Mouse (Mus musculus): ENCODE measurements at regions not wholly inside any gene's neighbourhood (a gene's known extent, or its start where the extent isn't known, plus 50 kb on each side); places are given as distances from the start of the nearest gene placed in this dataset.

DNA sequence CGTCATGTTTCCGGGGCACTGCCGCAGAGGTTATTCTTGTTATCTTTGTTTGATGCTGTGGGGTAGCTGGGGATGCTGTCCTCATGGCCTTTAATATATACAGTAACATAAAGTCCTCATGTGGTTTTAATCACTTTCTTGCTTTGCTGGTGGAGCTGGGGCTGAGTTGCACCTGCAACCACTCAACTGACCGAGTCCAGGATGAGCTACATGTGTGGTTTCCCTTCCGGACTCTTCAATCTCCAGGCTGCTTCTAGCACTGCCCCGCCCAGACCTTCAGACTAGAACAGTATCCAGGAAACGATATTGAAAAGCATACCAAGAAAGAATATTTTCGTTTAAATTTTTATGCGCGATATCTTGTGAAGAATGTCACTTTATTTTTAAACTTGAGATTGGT is 129.1 kb upstream of the Thumpd2 start:
- Histone ChIP-seq H3K4me3 (replicated peaks; ENCODE audit: extremely low read depth, low read depth, low read length) (no peak overlapping the region), H3K4me1 (ENCODE audit: control insufficient read depth, insufficient read depth, low read length) (no peaks in the 10 kb centered on the region)
- WGBS: 78% methylated on average over 10 of the region's 10 CpGs
- DNase-seq: no peak
- TF ChIP-seq POLR2A (IDR thresholded peaks at IDR 0.05; ENCODE audit: borderline replicate concordance, extremely low read depth, low read depth, low read length): no peak
- no peak for TF ChIP-seq CTCF (IDR thresholded peaks at IDR 0.05; ENCODE audit: insufficient read depth, low read length)

DNA sequence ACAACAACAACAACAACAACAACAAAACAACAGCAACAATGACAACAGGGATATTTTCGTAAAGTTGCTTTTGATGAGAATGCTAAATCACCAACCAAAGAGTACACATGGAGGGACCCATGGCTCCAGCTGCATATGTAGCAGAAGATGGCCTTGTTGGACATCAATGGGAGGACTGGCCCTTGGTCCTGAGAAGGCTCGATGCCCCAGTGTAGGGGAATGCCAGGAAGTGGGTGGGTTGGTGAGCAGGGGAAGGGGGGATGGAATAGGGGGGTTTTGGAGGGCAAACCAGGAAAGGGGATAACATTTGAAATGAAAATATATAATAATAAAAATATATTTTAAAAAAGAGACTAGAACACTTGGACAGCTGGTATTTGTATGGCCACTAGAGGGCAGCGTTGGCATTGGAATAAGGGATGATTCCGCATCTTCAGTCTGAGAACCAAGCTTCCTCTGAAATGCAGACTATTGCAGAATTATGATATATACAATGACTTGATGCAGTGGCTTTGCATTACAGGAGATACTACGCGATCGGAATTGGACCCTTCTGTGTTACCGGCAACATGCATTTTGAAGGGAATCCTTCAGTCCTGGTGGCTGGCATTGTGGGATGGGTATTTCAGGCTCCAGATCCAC is 128.5 kb upstream of the Thumpd2 start:
- TF ChIP-seq POLR2A (IDR thresholded peaks at IDR 0.05; ENCODE audit: borderline replicate concordance, extremely low read depth, low read depth, low read length) (no peak), CTCF (IDR thresholded peaks at IDR 0.05; ENCODE audit: insufficient read depth, low read length) (peak; percentile 30; the same call in 1 of the 2 replicates)
- Histone ChIP-seq H3K4me1 (ENCODE audit: control insufficient read depth, insufficient read depth, low read length) (no peaks in the 10 kb centered on the region), H3K4me3 (replicated peaks; ENCODE audit: extremely low read depth, low read depth, low read length) (no peak overlapping the region)
- DNase-seq: peak; percentile 47
- 39% methylated on average over 8 of the region's 8 CpGs for WGBS

DNA sequence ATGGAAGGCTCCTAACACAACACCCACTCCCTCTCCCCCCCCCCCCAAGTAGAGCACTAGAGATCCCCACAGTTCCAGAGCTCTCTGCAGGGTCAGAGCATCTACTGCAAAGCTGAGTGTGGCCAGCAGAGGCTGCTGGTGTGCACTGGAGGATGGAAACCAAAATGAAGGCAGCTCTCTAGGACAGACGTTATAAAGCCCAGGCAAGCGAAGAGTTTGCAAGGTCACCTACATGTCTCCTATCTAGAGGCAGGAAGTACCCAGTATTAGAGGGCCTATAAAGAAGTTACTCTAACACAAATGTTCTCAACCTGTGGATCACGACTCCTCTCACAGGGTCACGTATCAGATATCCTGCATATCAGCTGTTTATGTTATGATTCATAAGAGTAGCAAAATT is 125.1 kb upstream of the Thumpd2 start:
- peak; percentile 5 for DNase-seq
- Histone ChIP-seq H3K4me3 (replicated peaks; ENCODE audit: extremely low read depth, low read depth, low read length) (no peak overlapping the region), H3K4me1 (ENCODE audit: control insufficient read depth, insufficient read depth, low read length) (no peaks in the 10 kb centered on the region)
- TF ChIP-seq POLR2A (IDR thresholded peaks at IDR 0.05; ENCODE audit: borderline replicate concordance, extremely low read depth, low read depth, low read length) (no peak), CTCF (IDR thresholded peaks at IDR 0.05; ENCODE audit: insufficient read depth, low read length) (peak; percentile 77)
- WGBS: 38% methylated on average over 4 of the region's 4 CpGs

DNA sequence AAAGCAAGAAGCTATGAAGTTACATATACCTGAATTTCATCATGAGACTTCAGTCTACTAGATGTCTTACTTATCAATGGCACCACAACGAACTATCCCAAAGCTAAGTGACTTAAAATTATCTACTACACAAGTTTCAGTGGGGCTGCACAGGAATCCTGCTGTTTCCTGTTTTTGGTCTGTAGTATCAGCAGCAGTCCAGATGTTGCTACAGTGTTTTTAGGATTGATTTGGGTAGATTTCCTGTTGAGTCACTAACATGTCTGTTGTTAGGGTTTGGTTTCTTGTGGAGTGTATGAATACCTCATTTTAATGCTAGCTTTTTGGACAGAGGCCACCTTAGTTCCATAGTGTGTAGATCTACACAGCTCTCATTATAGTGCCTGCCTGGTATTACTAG is 120.8 kb upstream of the Thumpd2 start:
- TF ChIP-seq CTCF (IDR thresholded peaks at IDR 0.05; ENCODE audit: insufficient read depth, low read length) (no peak), POLR2A (IDR thresholded peaks at IDR 0.05; ENCODE audit: borderline replicate concordance, extremely low read depth, low read depth, low read length) (no peak)
- no peaks in the 10 kb centered on the region for H3K4me1 ChIP-seq (ENCODE audit: control insufficient read depth, insufficient read depth, low read length)
- DNase-seq: no peak
- H3K4me3 ChIP-seq (replicated peaks; ENCODE audit: extremely low read depth, low read depth, low read length): no peak overlapping the region
- 49% methylated on average over 1 of the region's 1 CpGs for WGBS

DNA sequence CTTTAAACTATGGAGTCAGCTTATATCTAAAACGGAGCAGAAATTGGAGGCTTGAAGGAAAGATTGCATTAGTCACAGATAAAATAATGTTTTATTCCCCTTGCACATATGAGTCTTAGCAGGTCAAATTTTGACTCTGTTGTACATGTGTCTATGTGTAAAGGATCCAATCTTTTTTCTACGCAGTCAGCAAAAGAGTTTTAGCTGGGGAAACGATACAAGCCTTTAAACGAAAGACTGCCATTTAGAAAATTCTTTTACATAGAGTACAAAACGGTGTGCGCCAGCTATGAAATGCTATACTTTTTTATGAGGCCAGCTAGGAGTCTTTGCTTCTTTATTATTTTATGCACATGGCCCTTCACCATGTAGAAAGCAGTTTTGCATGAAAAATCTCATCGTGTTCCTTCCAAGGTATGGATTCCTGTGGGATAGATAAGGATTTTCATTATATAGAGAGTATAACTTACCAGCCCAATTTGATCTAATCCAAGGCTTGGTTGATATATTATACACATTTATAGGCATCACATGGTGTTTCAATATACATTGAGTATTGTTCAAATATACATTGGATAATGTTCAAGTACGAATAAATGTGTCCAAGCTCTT is 116.0 kb upstream of the Thumpd2 start:
- H3K4me3 ChIP-seq (replicated peaks; ENCODE audit: extremely low read depth, low read depth, low read length): no peak overlapping the region
- no peak for DNase-seq
- no peaks in the 10 kb centered on the region for H3K4me1 ChIP-seq (ENCODE audit: control insufficient read depth, insufficient read depth, low read length)
- 90% methylated on average over 8 of the region's 8 CpGs for WGBS
- TF ChIP-seq CTCF (IDR thresholded peaks at IDR 0.05; ENCODE audit: insufficient read depth, low read length) (no peak), POLR2A (IDR thresholded peaks at IDR 0.05; ENCODE audit: borderline replicate concordance, extremely low read depth, low read depth, low read length) (no peak)

DNA sequence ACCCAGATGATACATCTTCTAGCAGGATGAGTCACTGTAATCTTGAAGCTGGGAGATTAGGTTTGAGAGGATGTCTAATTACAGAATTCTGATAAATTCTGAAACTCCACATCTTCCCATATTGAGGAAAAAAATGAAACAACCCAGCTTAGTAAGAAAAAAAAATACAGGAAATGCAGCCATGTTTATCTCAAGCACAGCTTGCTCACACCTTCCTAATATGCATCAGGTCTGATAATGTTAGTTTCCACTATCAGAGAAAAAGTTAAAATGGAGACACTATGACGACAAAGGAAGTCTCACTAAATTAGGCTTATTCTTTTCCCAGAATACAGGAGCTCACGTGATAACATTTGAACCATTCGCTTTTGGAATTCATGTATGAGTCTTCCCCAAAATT is 111.4 kb upstream of the Thumpd2 start:
- DNase-seq: no peak
- no peak for TF ChIP-seq CTCF (IDR thresholded peaks at IDR 0.05; ENCODE audit: insufficient read depth, low read length)
- no peak for TF ChIP-seq POLR2A (IDR thresholded peaks at IDR 0.05; ENCODE audit: borderline replicate concordance, extremely low read depth, low read depth, low read length)
- no peaks in the 10 kb centered on the region for H3K4me1 ChIP-seq (ENCODE audit: control insufficient read depth, insufficient read depth, low read length)
- no peak overlapping the region for H3K4me3 ChIP-seq (replicated peaks; ENCODE audit: extremely low read depth, low read depth, low read length)
- WGBS: 76% methylated on average over 3 of the region's 3 CpGs

DNA sequence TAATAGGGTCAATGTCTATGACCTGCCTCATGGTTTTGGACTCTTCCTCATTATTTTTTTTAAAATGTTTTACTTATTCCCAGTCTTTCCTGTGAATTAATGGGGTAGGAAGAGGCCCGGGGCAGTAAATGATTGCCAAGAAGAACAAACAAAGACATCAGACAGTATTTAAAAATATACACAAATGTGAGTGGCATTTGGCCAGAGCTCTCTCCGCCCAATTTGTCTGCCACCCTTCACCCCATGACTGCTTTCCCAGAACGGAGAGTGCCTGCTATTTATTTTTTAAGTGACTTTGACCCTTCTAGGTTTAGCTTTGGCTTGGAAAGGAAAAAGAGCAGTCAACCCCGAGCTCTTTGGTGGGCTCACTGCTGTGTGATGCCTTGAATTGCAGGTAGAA is 111.0 kb upstream of the Thumpd2 start:
- WGBS: 20% methylated on average over 4 of the region's 4 CpGs
- no peak overlapping the region for H3K4me3 ChIP-seq (replicated peaks; ENCODE audit: extremely low read depth, low read depth, low read length)
- no peak for TF ChIP-seq CTCF (IDR thresholded peaks at IDR 0.05; ENCODE audit: insufficient read depth, low read length)
- TF ChIP-seq POLR2A (IDR thresholded peaks at IDR 0.05; ENCODE audit: borderline replicate concordance, extremely low read depth, low read depth, low read length): no peak
- DNase-seq: no peak
- no peaks in the 10 kb centered on the region for H3K4me1 ChIP-seq (ENCODE audit: control insufficient read depth, insufficient read depth, low read length)

DNA sequence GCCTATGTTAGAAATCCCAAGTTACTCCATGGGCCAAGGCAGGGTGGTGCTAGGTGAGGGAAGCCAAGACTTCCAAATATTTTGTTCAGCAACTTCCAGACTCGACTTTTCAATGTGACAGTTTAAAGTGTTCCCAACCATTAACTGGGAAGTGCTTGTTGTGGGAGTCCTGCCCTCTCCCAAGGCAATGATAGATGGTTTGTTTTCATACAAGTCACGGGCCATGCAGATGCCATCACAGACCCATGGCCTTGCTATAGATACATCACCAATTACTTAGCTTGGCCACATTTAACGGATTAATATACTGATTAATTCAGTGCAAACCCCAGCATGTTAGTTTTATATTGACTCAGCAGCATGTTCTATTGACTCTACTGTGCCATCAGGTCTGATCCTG is 108.1 kb upstream of the Thumpd2 start:
- 54% methylated on average over 3 of the region's 3 CpGs for WGBS
- Histone ChIP-seq H3K4me1 (ENCODE audit: control insufficient read depth, insufficient read depth, low read length) (no peaks in the 10 kb centered on the region), H3K4me3 (replicated peaks; ENCODE audit: extremely low read depth, low read depth, low read length) (no peak overlapping the region)
- no peak for DNase-seq
- TF ChIP-seq CTCF (IDR thresholded peaks at IDR 0.05; ENCODE audit: insufficient read depth, low read length) (no peak), POLR2A (IDR thresholded peaks at IDR 0.05; ENCODE audit: borderline replicate concordance, extremely low read depth, low read depth, low read length) (no peak)

DNA sequence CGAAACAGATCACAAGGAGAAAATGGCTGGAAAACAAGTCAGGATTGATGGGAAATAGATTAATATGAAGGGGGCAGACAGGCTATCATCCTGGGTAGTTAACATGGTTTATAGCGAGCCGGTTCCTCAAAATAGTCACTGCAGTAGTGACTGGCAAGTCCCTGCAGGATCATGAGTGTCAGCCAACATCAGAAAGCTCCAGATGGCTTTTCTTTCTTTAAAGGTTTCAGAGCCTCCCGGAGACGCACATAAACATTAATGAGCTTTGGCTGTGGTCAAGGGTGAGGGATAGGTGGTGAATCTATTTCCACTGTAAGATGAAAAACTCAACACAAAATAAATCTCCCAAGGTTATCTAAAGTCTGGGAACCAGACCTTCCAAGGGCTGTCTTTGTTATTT is 104.2 kb upstream of the Thumpd2 start:
- no peak overlapping the region for H3K4me3 ChIP-seq (replicated peaks; ENCODE audit: extremely low read depth, low read depth, low read length)
- H3K4me1 ChIP-seq (ENCODE audit: control insufficient read depth, insufficient read depth, low read length): no peaks in the 10 kb centered on the region
- 63% methylated on average over 5 of the region's 5 CpGs for WGBS
- no peak for TF ChIP-seq POLR2A (IDR thresholded peaks at IDR 0.05; ENCODE audit: borderline replicate concordance, extremely low read depth, low read depth, low read length)
- TF ChIP-seq CTCF (IDR thresholded peaks at IDR 0.05; ENCODE audit: insufficient read depth, low read length): no peak
- DNase-seq: no peak

DNA sequence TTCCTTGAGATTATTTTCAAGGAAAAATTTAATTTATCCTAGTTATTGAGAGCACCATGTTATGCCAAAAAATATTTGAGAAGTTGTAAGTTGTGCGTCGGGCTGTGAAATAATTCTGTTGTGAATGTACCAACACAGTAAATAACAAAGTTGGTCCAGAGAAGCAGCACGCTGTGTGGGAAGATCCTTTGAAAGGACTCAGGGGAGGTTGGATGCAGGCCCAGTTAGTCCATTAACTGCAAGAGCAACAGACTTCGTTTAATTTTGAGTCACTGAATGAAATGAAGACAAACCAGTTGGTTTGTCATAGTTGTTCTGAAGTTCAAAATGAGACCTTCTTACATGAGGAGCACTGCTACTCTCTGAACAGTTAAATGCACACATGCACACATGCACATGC is 85.8 kb upstream of the Thumpd2 start:
- H3K4me1 ChIP-seq (ENCODE audit: control insufficient read depth, insufficient read depth, low read length): no peaks in the 10 kb centered on the region
- WGBS: 77% methylated on average over 4 of the region's 4 CpGs
- no peak overlapping the region for H3K4me3 ChIP-seq (replicated peaks; ENCODE audit: extremely low read depth, low read depth, low read length)
- TF ChIP-seq CTCF (IDR thresholded peaks at IDR 0.05; ENCODE audit: insufficient read depth, low read length) (no peak), POLR2A (IDR thresholded peaks at IDR 0.05; ENCODE audit: borderline replicate concordance, extremely low read depth, low read depth, low read length) (no peak)
- DNase-seq: no peak

Data from lung, adult 2 months (tissue).